Mouse (Mus musculus) myocyte (in vitro differentiated cells): Measurements from ENCODE around the gene Kcnh3.

ENCODE experiments used
- E2F4 ChIP-seq: IDR thresholded peaks from one replicate; pipeline ENCODE4 v1.6.1; 2011; ENCODE audit warnings: mild to moderate bottlenecking, control low read depth, moderate library complexity; ENCODE audit not compliant: insufficient read depth
- SRF ChIP-seq: IDR thresholded peaks from one replicate; pipeline ENCODE4 v1.6.1; 2011; ENCODE audit warnings: low read depth; ENCODE audit not compliant: control insufficient read depth, insufficient read length

DNA sequence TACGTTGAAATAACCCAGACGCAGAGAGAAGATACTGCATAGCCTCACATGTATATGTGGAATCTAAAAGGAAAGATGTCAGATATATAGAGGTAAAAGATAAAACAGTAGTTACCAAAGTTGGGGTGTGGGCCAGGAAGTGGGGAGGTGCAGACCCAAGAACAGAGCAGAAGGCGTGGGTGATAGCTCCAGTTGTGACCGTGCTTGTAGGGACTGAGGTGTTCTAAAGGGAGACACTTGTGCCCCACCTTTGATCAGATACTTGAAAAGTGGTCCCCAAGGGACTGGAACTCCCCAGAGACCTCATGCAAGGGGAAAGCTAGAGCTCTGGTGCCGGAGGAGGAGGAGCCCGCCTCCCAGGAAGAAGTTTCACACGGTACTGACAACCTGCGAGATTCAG is 51.4 kb downstream of the Kcnh3 start:
- TF ChIP-seq E2F4 (no peak), SRF (no peak)
